Mouse (Mus musculus) liver, adult 2 months (tissue): ENCODE data around the gene Polr2l.

ENCODE experiments used
- CTCF ChIP-seq: fragments of 200-500 bp; IDR thresholded peaks from 2 replicates; pipeline ENCODE4 v1.5.1; 2011; ENCODE audit warnings: low read depth, low read length, control low read depth
- POLR2A ChIP-seq: fragments of 200-500 bp; IDR thresholded peaks from 2 replicates; pipeline ENCODE4 v1.6.1; 2011; ENCODE audit warnings: low read length, control low read depth; ENCODE audit not compliant: insufficient read depth; ENCODE audit errors: extremely low read depth

GRCm38 (mm10) chr7:141510681-141511191 is 35.8 kb upstream of the Polr2l start:
- TF ChIP-seq CTCF, result no peak
- no peak for TF ChIP-seq POLR2A
